Mouse (Mus musculus): ENCODE measurements at regions not wholly inside any gene's neighbourhood (a gene's known extent, or its start where the extent isn't known, plus 50 kb on each side); places are given as distances from the start of the nearest gene placed in this dataset.
"Not testable (repeated sequence)": the region's sequence is repeated elsewhere in the genome, so short reads cannot be mapped to it uniquely, and the experiment has no call there.

GRCm38 (mm10) chr6:48341367-48341766 is 54.0 kb upstream of the Krba1 start:
- not testable (repeated sequence) for DNase-seq (ENCODE audit: low read depth, low spot score)

GRCm38 (mm10) chr6:48336964-48337363 is 58.4 kb upstream of the Krba1 start:
- DNase-seq (ENCODE audit: low read depth, low spot score) = not testable (repeated sequence)

- DNase-seq (ENCODE audit: low read depth, low spot score) = no peak
Measured at GRCm38 (mm10) chr6:48288011-48288410, 107.4 kb upstream of the Krba1 start.

DNA sequence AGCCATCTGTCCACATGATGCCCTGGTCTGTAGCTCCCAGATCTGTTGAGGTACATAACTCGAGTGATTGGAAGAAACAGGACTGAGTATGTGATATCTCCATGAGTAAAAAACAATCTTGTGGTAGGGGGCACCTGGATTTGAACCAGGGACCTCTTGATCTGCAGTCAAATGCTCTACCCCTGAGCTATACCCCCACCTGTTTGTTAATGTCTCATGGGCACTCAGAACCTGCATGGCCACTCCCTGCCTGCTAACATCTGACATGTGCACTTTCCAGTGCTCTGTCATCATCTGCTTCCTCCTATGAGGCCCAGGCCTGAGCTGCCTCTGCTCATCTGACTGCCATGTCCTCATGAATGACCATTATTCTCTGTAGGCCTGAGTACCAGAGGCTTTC is 115.7 kb upstream of the Krba1 start:
- not testable (repeated sequence) for DNase-seq (ENCODE audit: low read depth, low spot score)

- not testable (repeated sequence) for DNase-seq (ENCODE audit: low read depth, low spot score)
Measured at GRCm38 (mm10) chr6:48261563-48261962, 133.8 kb upstream of the Krba1 start.

DNA sequence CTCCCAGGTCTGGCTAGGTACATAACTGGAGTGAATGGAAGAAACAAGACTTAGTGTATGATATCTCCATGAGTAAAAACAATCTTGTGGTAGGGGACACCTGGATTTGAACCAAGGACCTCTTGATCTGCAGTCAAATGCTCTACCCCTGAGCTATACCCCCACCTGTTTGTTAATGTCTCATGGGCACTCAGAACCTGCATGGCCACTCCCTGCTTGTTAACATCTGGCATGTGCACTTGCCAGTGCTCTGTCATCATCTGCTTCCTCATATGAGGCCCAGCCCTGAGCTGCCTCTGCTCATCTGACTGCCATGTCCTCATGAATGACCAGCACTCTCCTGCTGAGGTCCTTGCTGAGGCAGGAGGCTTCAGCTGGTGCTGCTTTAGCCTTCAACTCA is 142.4 kb upstream of the Krba1 start:
- not testable (repeated sequence) for DNase-seq (ENCODE audit: low read depth, low spot score)

DNA sequence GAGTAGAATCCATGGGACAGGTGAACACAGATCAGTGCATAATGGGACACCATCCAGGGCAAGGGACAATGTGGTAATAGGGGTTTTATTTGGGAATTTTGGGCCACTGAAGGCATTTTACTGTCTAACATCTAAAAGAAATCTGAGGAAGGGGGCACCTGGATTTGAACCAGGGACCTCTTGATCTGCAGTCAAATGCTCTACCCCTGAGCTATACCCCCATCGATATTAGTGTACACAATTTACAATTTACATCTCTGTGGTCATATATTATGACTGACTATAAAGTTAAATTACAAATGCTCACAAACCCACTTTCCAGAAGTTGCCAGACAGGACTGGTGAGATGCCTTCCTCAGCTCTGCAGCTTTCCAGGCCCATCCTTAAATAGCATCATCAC is 143.4 kb upstream of the Krba1 start:
- DNase-seq (ENCODE audit: low read depth, low spot score) = no peak

DNA sequence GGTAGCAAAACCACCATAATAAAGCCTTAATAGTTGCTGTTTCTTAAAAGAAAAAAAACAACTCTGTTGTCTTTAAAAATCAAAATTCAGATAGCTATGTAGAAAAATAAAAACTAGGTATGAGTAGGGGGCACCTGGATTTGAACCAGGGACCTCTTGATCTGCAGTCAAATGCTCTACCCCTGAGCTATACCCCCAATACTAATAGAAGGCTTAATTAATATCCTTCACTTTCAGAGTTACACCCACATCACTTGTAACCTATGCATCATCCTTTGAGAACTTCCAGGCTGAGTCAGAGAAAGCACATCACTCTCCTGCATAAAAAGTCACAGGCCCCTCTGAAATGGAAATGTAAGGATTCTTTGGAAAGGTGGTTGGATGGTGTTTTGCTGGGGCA is 151.2 kb upstream of the Krba1 start:
- DNase-seq (ENCODE audit: low read depth, low spot score) = not testable (repeated sequence)

- DNase-seq (ENCODE audit: low read depth, low spot score) = no peak
Measured at GRCm38 (mm10) chr6:48227431-48227830, 141.0 kb upstream of the Zfp746 start.

DNA sequence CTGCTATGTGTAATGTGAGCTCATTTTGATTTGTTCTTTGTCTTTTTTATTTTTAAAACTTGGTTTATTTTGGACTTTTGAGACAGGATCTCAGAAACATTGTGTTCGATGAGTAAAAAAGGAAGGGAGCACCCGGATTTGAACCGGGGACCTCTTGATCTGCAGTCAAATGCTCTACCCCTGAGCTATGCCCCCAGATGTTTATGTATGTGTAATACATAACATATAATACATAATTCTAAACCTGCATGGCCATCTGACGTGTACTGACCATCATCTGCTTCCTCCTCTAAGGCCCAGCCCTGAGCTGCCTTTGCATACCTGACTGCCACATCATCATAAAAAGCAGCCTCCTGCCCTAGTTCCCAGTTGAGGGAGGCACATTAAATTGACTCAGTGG is 137.8 kb upstream of the Zfp746 start:
- no peak for DNase-seq (ENCODE audit: low read depth, low spot score)

DNA sequence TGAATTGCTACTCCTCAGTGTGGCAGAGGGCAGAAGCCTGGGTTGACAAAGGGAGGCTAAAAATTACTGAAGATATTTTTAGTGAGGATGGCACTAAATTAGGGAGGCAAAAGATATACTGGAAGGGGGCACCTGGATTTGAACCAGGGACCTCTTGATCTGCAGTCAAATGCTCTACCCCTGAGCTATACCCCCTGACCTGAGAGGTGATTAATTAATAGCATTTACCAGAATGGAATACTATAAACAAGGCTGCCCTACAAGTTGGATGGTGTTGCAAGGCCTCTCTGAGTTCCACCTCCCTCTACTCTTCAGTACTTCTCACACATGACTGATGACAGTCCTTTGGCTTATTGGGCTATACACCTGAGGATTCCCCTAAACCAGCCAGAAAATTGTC is 136.6 kb upstream of the Zfp746 start:
- DNase-seq (ENCODE audit: low read depth, low spot score) = no peak

DNA sequence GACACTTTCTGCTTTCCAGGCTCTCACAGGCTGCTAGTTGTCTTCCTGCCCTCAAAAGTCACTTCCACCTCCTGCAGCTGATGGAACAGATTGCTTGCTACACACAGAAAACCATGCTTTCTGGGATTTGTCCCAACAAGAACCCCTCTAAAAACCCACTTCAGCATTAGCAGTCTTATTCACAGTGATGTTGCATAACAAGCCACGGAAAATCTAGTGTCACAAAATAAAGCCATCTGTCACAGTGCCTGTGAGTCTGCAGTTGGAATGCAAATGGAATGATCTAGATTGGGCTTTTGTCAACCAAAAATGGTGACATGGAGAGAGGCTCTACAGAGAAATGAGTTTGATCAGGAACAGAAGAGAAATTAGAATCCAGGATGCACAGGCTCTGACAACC is 135.4 kb upstream of the Zfp746 start:
- DNase-seq (ENCODE audit: low read depth, low spot score) = not testable (repeated sequence)

- DNase-seq (ENCODE audit: low read depth, low spot score) = no peak
Measured at GRCm38 (mm10) chr6:48215212-48215611, 128.8 kb upstream of the Zfp746 start.

- DNase-seq (ENCODE audit: low read depth, low spot score) = no peak
Measured at GRCm38 (mm10) chr6:48209739-48210138, 123.3 kb upstream of the Zfp746 start.

DNA sequence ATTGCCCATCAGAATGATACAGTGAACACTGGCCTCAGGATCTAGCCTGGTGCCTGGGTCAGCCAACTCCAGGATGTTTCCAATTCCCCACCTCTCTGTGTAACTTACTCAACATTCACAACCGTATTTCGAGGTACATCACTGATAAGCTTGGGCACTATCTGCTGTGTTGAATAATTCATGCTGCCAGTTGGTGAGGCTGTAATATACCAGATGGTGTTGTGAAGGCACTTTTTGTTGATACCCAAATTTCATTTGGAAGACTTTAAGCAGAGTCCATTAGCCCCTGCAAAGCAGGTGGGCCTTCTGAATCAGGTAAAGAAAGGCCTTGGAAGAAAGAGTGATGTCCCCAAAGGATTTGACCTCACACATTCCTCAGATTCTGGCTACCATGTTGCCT is 122.7 kb upstream of the Zfp746 start:
- no peak for DNase-seq (ENCODE audit: low read depth, low spot score)

DNA sequence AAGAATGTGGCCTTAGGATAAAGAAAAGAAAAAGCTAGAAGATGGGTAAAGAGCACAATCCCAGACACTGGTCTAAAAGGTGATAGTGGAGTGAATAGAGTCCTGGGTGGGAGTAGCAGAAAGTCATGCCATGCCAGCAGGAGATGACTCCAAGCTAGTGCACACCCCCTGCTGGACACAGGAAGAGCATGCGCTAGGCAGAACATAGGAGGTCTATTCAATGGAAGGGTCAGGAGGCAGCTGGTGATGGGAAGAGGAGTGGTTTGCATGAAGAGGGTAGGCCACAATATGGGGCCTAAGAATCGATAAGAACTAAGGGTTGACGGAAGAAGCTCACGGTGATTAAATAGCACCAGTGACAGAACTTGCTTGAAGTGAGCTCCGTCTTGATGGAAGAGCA is 119.3 kb upstream of the Zfp746 start:
- no peak for DNase-seq (ENCODE audit: low read depth, low spot score)

GRCm38 (mm10) chr6:48199951-48200350 is 113.6 kb upstream of the Zfp746 start:
- no peak for DNase-seq (ENCODE audit: low read depth, low spot score)

- no peak for DNase-seq (ENCODE audit: low read depth, low spot score)
Measured at GRCm38 (mm10) chr6:48198806-48199205, 112.4 kb upstream of the Zfp746 start.

DNA sequence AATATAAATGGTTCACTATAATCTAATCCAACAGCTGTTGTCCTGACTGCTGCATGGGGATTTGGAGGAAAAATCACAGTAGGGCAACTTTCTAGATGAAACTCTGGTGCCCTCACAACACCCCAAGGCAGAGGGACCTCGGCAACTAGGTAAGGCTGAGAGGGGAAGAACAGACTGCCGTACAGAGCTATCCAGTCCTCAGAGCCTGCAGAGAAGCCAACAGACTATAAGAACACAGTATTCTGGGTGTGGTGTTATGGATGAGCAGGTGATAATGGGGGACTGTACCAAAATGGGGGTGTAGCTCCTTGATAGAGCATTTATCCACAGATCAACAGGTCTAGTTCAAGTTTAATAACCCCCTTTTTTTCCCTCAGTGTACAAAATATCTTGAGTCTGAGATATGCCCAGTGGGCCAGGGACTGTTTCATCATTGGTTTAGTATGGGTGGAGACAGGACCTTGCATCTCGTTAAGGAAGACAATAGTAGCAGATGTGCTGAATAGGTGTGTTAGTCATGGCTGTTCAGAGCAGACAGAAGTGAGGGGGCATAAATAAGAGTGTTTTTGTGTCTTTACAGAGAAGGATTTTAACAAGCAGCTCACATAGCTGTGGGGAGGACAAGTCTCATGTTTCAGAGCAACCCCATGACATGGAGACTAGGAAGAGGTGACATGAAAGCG is 111.4 kb upstream of the Zfp746 start:
- DNase-seq (ENCODE audit: low read depth, low spot score) = no peak

- DNase-seq (ENCODE audit: low read depth, low spot score) = not testable (repeated sequence)
Measured at GRCm38 (mm10) chr6:48188363-48188762, 102.0 kb upstream of the Zfp746 start.

DNA sequence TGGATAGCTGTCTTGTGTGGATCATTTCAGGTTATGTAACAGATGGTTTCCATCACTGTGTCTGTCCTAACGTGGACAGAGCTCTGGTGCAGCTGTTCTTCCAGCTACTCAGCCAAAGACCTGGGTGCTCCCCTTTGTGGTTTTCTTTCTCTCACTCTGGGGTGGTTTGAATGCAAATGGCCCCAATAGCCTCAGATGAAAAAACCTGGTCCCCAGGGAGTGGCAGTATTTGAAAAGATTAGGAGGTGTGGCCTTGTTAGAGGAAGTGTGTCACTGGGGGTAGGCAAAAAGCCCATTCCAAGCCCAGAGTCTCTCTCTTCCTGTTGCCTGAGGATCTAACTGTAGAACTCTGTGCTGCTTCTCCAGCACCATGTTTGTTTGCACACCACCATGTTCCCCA is 98.9 kb upstream of the Zfp746 start:
- no peak for DNase-seq (ENCODE audit: low read depth, low spot score)

DNA sequence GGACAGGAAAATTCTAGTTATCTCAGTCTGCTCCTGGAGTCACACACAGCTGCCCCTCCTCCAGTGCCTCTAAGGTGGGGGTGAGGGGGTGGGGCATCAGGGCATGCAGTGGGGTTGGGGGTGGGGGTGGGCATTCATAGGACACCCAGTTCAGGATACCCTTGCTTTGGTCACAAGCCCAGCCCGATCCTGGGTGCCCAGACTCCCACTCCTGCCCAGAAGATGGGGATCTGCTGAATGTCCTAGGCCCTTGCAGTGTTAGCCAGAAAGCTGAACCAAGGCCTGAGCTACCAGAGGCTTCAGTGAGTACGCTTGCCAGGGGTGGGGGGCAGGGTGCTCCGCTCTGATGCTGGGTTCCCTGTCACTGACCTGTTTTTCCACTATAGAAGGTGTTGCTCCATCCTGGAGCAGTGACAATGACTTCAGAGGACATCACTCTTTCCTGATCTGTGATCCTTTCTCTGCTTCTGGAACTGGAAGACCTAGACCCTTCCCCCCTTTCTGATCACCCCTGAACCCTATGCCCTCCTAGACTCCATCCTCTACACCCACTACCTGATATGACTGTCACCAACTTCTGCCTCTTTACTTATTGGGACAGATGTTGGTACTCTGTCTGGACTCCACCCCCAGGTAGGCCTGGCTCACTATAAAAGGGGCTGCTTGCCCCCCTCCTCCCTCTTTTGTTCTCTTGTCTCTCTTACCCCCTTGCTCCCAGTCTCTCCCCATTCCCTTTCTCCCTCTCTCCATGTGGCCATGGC is 92.1 kb upstream of the Zfp746 start:
- DNase-seq (ENCODE audit: low read depth, low spot score) = peak; percentile 3

- DNase-seq (ENCODE audit: low read depth, low spot score) = peak; percentile 63
Measured at GRCm38 (mm10) chr6:48177936-48178335, 91.5 kb upstream of the Zfp746 start.
